Mouse (Mus musculus): ENCODE data around the gene Timp4. TPM values are rescaled to one million over a fixed set of nuclear protein-coding genes. Genes with fewer than 3 reads are reported as not detected.
A peak's percentile ranks its signal among the peaks of the same experiment; 100 is the strongest.

The Timp4 gene
- polyA plus RNA-seq, 1 experiment from 2014 or later: 5.0 TPM

DNA sequence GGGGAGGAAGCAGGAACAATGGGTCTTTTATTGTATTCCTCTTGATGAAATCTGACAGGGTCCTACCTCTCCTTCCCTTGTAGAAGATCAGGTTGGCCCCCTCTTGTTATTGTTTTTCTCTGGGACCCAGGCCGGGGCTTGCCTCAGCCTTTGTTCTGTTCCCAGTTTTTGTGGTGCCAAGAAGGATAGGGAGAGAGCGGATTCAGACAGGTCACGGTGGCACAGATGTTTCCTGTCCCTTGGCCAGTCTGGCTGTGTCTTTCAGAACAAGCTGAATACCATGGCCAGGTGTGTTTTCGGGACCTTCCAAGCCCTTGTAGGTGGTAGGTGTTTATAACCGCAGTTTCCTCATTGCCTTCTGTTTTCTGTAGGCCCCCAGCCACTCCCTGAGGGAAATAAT is 38.9 kb downstream of the Timp4 start:
- Histone ChIP-seq H3K4me3 (ENCODE audit: low read depth, low read length) (no peak overlapping the region), H3K36me3 (ENCODE audit: insufficient read depth, low read length) (no peaks in the 10 kb centered on the region), H3K4me1 (ENCODE audit: insufficient read depth, low read depth, low read length) (no peaks in the 10 kb centered on the region), H3K27ac (ENCODE audit: low read length) (no peak overlapping the region), H3K9ac (replicated peaks; ENCODE audit: low read depth) (no peak overlapping the region), H3K9me3 (ENCODE audit: low read length) (no peaks in the 10 kb centered on the region), H3K27me3 (replicated peaks; ENCODE audit: insufficient read depth, low read length) (no peaks in the 10 kb centered on the region), H3K4me2 (replicated peaks; ENCODE audit: low read depth, low read length) (no peak overlapping the region)
- 44% methylated on average over 5 of the region's 5 CpGs for WGBS
- no peak for DNase-seq (ENCODE audit: low spot score)
- no peak for TF ChIP-seq EP300 (IDR thresholded peaks at IDR 0.05)
- no peak for TF ChIP-seq CTCF (IDR thresholded peaks at IDR 0.05)
- no peak for ATAC-seq

DNA sequence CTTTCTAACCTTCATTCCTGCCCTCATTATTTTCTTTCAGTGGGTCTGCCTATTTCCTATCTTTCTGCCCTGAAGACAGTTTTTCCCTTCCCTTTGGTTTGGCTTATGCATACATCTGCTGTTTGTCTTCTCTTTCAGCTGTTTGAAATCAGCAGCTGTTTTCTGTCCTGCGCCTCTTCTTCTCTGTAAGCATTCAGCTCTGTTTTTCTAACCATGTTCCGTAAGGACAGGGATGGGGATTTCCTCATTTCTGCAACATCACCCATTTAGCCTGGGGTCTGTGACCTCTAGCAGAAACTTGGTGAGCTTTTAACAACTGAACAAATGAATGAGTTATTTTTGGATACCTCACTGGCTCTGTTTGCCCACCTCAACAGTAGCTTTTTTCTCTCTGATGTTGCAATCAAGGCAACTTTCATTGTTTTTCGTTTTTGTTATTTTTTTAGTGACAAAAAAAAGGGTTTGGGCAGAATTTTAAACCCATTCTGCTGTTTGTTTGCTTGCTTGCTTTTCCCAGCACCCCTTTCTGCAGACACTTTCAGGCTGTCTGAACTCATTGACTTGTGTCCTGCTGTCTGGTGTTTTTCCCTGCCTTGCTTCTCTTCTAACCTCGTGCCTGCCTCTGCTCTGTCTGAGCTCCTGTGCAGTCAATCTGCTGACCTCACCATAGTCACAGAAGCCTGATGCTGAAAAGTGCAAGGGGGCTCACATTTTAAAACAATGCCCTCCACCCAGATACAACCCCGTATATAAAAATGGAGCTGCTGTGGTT is 39.7 kb downstream of the Timp4 start:
- Histone ChIP-seq H3K27ac (ENCODE audit: low read length) (no peak overlapping the region; the same call in 1 of the 2 replicates), H3K4me1 (ENCODE audit: insufficient read depth, low read depth, low read length) (no peaks in the 10 kb centered on the region), H3K9me3 (ENCODE audit: low read length) (no peaks in the 10 kb centered on the region), H3K36me3 (ENCODE audit: insufficient read depth, low read length) (no peaks in the 10 kb centered on the region), H3K9ac (replicated peaks; ENCODE audit: low read depth) (no peak overlapping the region), H3K27me3 (replicated peaks; ENCODE audit: insufficient read depth, low read length) (no peaks in the 10 kb centered on the region), H3K4me2 (replicated peaks; ENCODE audit: low read depth, low read length) (no peak overlapping the region), H3K4me3 (ENCODE audit: low read depth, low read length) (no peak overlapping the region)
- TF ChIP-seq CTCF (IDR thresholded peaks at IDR 0.05): no peak
- peak; percentile 79 for TF ChIP-seq EP300 (IDR thresholded peaks at IDR 0.05)
- WGBS: 46% methylated on average over 5 of the region's 5 CpGs
- ATAC-seq (peak; percentile 64), DNase-seq (ENCODE audit: low spot score) (peak; percentile 84)

- ATAC-seq (0 out of 2 replicates have a peak, but pooled peaks have one; percentile 19), DNase-seq (ENCODE audit: low spot score) (peak; percentile 72)
- no peaks in the 10 kb centered on the region for H3K9me3 ChIP-seq (ENCODE audit: low read length)
- TF ChIP-seq CTCF (IDR thresholded peaks at IDR 0.05): no peak
- 0 out of 2 replicates have a peak, but pooled peaks have one; percentile 20 for TF ChIP-seq EP300 (IDR thresholded peaks at IDR 0.05)
- no peak overlapping the region for H3K4me2 ChIP-seq (replicated peaks; ENCODE audit: low read depth, low read length)
- H3K9ac ChIP-seq (replicated peaks; ENCODE audit: low read depth): no peak overlapping the region
- H3K27me3 ChIP-seq (replicated peaks; ENCODE audit: insufficient read depth, low read length): no peaks in the 10 kb centered on the region
- H3K36me3 ChIP-seq (ENCODE audit: insufficient read depth, low read length): no peaks in the 10 kb centered on the region
- no peak overlapping the region for H3K4me3 ChIP-seq (ENCODE audit: low read depth, low read length)
- H3K4me1 ChIP-seq (ENCODE audit: insufficient read depth, low read depth, low read length): no peaks in the 10 kb centered on the region
- H3K27ac ChIP-seq (ENCODE audit: low read length): no peak overlapping the region
- 64% methylated on average over 3 of the region's 3 CpGs for WGBS
These were observed 41.2 kb downstream of the Timp4 start for GRCm38 (mm10) chr6:115210820-115211219.

- no peak overlapping the region for H3K9ac ChIP-seq (replicated peaks; ENCODE audit: low read depth)
- DNase-seq (ENCODE audit: low spot score) (no peak), ATAC-seq (no peak)
- H3K9me3 ChIP-seq (ENCODE audit: low read length): no peaks in the 10 kb centered on the region
- no peak overlapping the region for H3K27ac ChIP-seq (ENCODE audit: low read length)
- no peaks in the 10 kb centered on the region for H3K27me3 ChIP-seq (replicated peaks; ENCODE audit: insufficient read depth, low read length)
- no peaks in the 10 kb centered on the region for H3K36me3 ChIP-seq (ENCODE audit: insufficient read depth, low read length)
- 47% methylated on average over 2 of the region's 2 CpGs for WGBS
- no peak overlapping the region for H3K4me3 ChIP-seq (ENCODE audit: low read depth, low read length)
- H3K4me1 ChIP-seq (ENCODE audit: insufficient read depth, low read depth, low read length): no peaks in the 10 kb centered on the region
- no peak for TF ChIP-seq EP300 (IDR thresholded peaks at IDR 0.05)
- no peak for TF ChIP-seq CTCF (IDR thresholded peaks at IDR 0.05)
- no peak overlapping the region for H3K4me2 ChIP-seq (replicated peaks; ENCODE audit: low read depth, low read length)
These were observed 41.8 kb downstream of the Timp4 start for GRCm38 (mm10) chr6:115210187-115210586.

DNA sequence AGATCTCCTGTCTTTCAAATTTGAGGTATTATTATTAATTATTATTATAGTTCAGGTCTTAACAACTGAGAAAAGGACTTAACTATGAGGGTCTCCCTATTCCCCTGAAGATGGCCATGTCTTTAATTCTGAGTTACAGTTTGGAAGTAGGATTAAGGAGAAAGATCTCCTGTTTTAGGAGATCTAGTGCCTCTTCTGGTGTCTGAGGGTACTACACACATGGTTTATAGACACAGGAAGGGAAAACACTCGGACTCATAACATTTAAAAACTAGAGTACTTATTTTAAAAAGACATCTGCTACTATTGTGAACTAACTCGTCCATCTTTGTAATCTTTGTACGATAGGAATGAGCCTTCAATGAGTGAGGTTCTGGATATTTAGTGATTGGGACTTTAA is 49.0 kb downstream of the Timp4 start:
- no peak for TF ChIP-seq EP300 (IDR thresholded peaks at IDR 0.05)
- no peak; the same call in 1 of the 2 replicates for TF ChIP-seq CTCF (IDR thresholded peaks at IDR 0.05)
- no peaks in the 10 kb centered on the region for H3K4me1 ChIP-seq (ENCODE audit: insufficient read depth, low read depth, low read length)
- no peak for DNase-seq (ENCODE audit: low spot score)
- H3K4me3 ChIP-seq (ENCODE audit: low read depth, low read length): no peak overlapping the region
- WGBS: 49% methylated on average over 3 of the region's 3 CpGs
- H3K9ac ChIP-seq (replicated peaks; ENCODE audit: low read depth): no peak overlapping the region
- no peak for ATAC-seq
- H3K9me3 ChIP-seq (ENCODE audit: low read length): no peaks in the 10 kb centered on the region
- H3K27ac ChIP-seq (ENCODE audit: low read length): no peak overlapping the region
- no peaks in the 10 kb centered on the region for H3K27me3 ChIP-seq (replicated peaks; ENCODE audit: insufficient read depth, low read length)
- H3K4me2 ChIP-seq (replicated peaks; ENCODE audit: low read depth, low read length): no peak overlapping the region
- no peaks in the 10 kb centered on the region for H3K36me3 ChIP-seq (ENCODE audit: insufficient read depth, low read length)

- no peak overlapping the region for H3K4me3 ChIP-seq (ENCODE audit: low read depth, low read length)
- no peak overlapping the region for H3K9ac ChIP-seq (replicated peaks; ENCODE audit: low read depth)
- no peaks in the 10 kb centered on the region for H3K27me3 ChIP-seq (replicated peaks; ENCODE audit: insufficient read depth, low read length)
- H3K4me2 ChIP-seq (replicated peaks; ENCODE audit: low read depth, low read length): no peak overlapping the region
- H3K36me3 ChIP-seq (ENCODE audit: insufficient read depth, low read length): no peaks in the 10 kb centered on the region
- H3K4me1 ChIP-seq (ENCODE audit: insufficient read depth, low read depth, low read length): no peaks in the 10 kb centered on the region
- WGBS: 24% methylated on average over 3 of the region's 3 CpGs
- H3K9me3 ChIP-seq (ENCODE audit: low read length): no peaks in the 10 kb centered on the region
- no peak for ATAC-seq
- TF ChIP-seq CTCF (IDR thresholded peaks at IDR 0.05) (no peak), EP300 (IDR thresholded peaks at IDR 0.05) (no peak)
- no peak for DNase-seq (ENCODE audit: low spot score)
- no peak overlapping the region for H3K27ac ChIP-seq (ENCODE audit: low read length)
These were observed 51.3 kb downstream of the Timp4 start for GRCm38 (mm10) chr6:115200753-115201152.

Other genes starting within 250 kb of the Timp4 start
- gene Tamm41, start 214.3 kb downstream of the Timp4 start, polyA plus RNA-seq (2015; fragmentation: Nextera tagmentation; extraction: Ambion mirVana): 27.7 and 28.0 TPM in 2 replicates
- gene Syn2, start 117.3 kb downstream of the Timp4 start, polyA plus RNA-seq (2015; fragmentation: Nextera tagmentation; extraction: Ambion mirVana): 1.0 and 1.4 TPM in 2 replicates
- not detected in 2 replicates for gene Gm17482, start 24.9 kb downstream of the Timp4 start, polyA plus RNA-seq (2015; fragmentation: Nextera tagmentation; extraction: Ambion mirVana)
- gene Pparg, start 108.7 kb upstream of the Timp4 start, polyA plus RNA-seq (2015; fragmentation: Nextera tagmentation; extraction: Ambion mirVana): 6.7 and 7.7 TPM in 2 replicates

Measured in lung, postnatal 0 days (tissue).